Mouse (Mus musculus): ENCODE measurements around the gene Wfikkn2. TPM values are rescaled to one million over a fixed set of nuclear protein-coding genes. Genes with fewer than 3 reads are reported as not detected.
A peak's percentile ranks its signal among the peaks of the same experiment; 100 is the strongest.
"Not testable (repeated sequence)": the region's sequence is repeated elsewhere in the genome, so short reads cannot be mapped to it uniquely, and the experiment has no call there.

Gene Wfikkn2
- polyA plus RNA-seq, 1 experiment from 2014 or later: 1.4 TPM

- no peak overlapping the region for H3K27ac ChIP-seq (replicated peaks)
- H3K9ac ChIP-seq (ENCODE audit: low read length): no peak overlapping the region
- no peaks in the 10 kb centered on the region for H3K4me1 ChIP-seq (replicated peaks; ENCODE audit: control insufficient read depth, insufficient read depth)
- DNase-seq (ENCODE audit: low spot score): peak; percentile 41
- no peaks in the 10 kb centered on the region for H3K27me3 ChIP-seq (ENCODE audit: control insufficient read depth, insufficient read depth, low read length)
- no peak overlapping the region for H3K4me2 ChIP-seq (replicated peaks; ENCODE audit: low read depth)
- H3K4me3 ChIP-seq (ENCODE audit: low read depth, low read length): no peak overlapping the region
- ATAC-seq (ENCODE audit: low FRiP score, low TSS enrichment): no peak
- no peak for TF ChIP-seq EP300 (optimal IDR thresholded peaks at IDR 0.05)
- no peak for TF ChIP-seq CTCF (IDR thresholded peaks at IDR 0.05; ENCODE audit: low read depth)
- H3K36me3 ChIP-seq (ENCODE audit: control insufficient read depth, insufficient read depth, low read length): no peaks in the 10 kb centered on the region
- no peaks in the 10 kb centered on the region for H3K9me3 ChIP-seq (ENCODE audit: control insufficient read depth, low read length)
- WGBS: 75% methylated on average over 7 of the region's 7 CpGs
Measured at GRCm38 (mm10) chr11:94275226-94275625, 29.4 kb upstream of the Wfikkn2 start.

GRCm38 (mm10) chr11:94274206-94274867 lies 28.5 kb upstream of the Wfikkn2 start:
- 62% methylated on average over 10 of the region's 10 CpGs for WGBS
- Histone ChIP-seq H3K27ac (replicated peaks) (peak overlapping the region; percentile 45; the same call in 1 of the 2 replicates), H3K27me3 (ENCODE audit: control insufficient read depth, insufficient read depth, low read length) (no peaks in the 10 kb centered on the region), H3K4me1 (replicated peaks; ENCODE audit: control insufficient read depth, insufficient read depth) (no peaks in the 10 kb centered on the region), H3K4me3 (ENCODE audit: low read depth, low read length) (no peak overlapping the region), H3K9me3 (ENCODE audit: control insufficient read depth, low read length) (no peaks in the 10 kb centered on the region), H3K9ac (ENCODE audit: low read length) (no peak overlapping the region), H3K36me3 (ENCODE audit: control insufficient read depth, insufficient read depth, low read length) (no peaks in the 10 kb centered on the region), H3K4me2 (replicated peaks; ENCODE audit: low read depth) (no peak overlapping the region)
- DNase-seq (ENCODE audit: low spot score) (peak; percentile 87), ATAC-seq (ENCODE audit: low FRiP score, low TSS enrichment) (peak; percentile 79)
- no peak for TF ChIP-seq CTCF (IDR thresholded peaks at IDR 0.05; ENCODE audit: low read depth)
- no peak for TF ChIP-seq EP300 (optimal IDR thresholded peaks at IDR 0.05)

GRCm38 (mm10) chr11:94272960-94273927 lies 27.4 kb upstream of the Wfikkn2 start:
- no peaks in the 10 kb centered on the region for H3K9me3 ChIP-seq (ENCODE audit: control insufficient read depth, low read length)
- TF ChIP-seq EP300 (optimal IDR thresholded peaks at IDR 0.05): no peak
- TF ChIP-seq CTCF (IDR thresholded peaks at IDR 0.05; ENCODE audit: low read depth): no peak
- H3K27ac ChIP-seq (replicated peaks): no peak overlapping the region
- DNase-seq (ENCODE audit: low spot score): no peak
- ATAC-seq (ENCODE audit: low FRiP score, low TSS enrichment): no peak
- H3K36me3 ChIP-seq (ENCODE audit: control insufficient read depth, insufficient read depth, low read length): no peaks in the 10 kb centered on the region
- 81% methylated on average over 21 of the region's 21 CpGs for WGBS
- H3K27me3 ChIP-seq (ENCODE audit: control insufficient read depth, insufficient read depth, low read length): no peaks in the 10 kb centered on the region
- H3K4me2 ChIP-seq (replicated peaks; ENCODE audit: low read depth): no peak overlapping the region
- no peak overlapping the region for H3K4me3 ChIP-seq (ENCODE audit: low read depth, low read length)
- H3K9ac ChIP-seq (ENCODE audit: low read length): no peak overlapping the region
- no peaks in the 10 kb centered on the region for H3K4me1 ChIP-seq (replicated peaks; ENCODE audit: control insufficient read depth, insufficient read depth)

- no peak for TF ChIP-seq CTCF (IDR thresholded peaks at IDR 0.05; ENCODE audit: low read depth)
- TF ChIP-seq EP300 (optimal IDR thresholded peaks at IDR 0.05): no peak
- no peak for DNase-seq (ENCODE audit: low spot score)
- Histone ChIP-seq H3K4me3 (ENCODE audit: low read depth, low read length) (no peak overlapping the region), H3K27me3 (ENCODE audit: control insufficient read depth, insufficient read depth, low read length) (no peaks in the 10 kb centered on the region), H3K9ac (ENCODE audit: low read length) (no peak overlapping the region), H3K27ac (replicated peaks) (no peak overlapping the region), H3K9me3 (ENCODE audit: control insufficient read depth, low read length) (no peaks in the 10 kb centered on the region), H3K4me2 (replicated peaks; ENCODE audit: low read depth) (no peak overlapping the region), H3K4me1 (replicated peaks; ENCODE audit: control insufficient read depth, insufficient read depth) (no peaks in the 10 kb centered on the region), H3K36me3 (ENCODE audit: control insufficient read depth, insufficient read depth, low read length) (no peaks in the 10 kb centered on the region)
- no peak for ATAC-seq (ENCODE audit: low FRiP score, low TSS enrichment)
- 93% methylated on average over 2 of the region's 2 CpGs for WGBS
Measured at GRCm38 (mm10) chr11:94271015-94271414, 25.2 kb upstream of the Wfikkn2 start.

GRCm38 (mm10) chr11:94269906-94270305 lies 24.1 kb upstream of the Wfikkn2 start:
- DNase-seq (ENCODE audit: low spot score) (no peak), ATAC-seq (ENCODE audit: low FRiP score, low TSS enrichment) (no peak)
- Histone ChIP-seq H3K4me2 (replicated peaks; ENCODE audit: low read depth) (no peak overlapping the region), H3K4me1 (replicated peaks; ENCODE audit: control insufficient read depth, insufficient read depth) (no peaks in the 10 kb centered on the region), H3K9me3 (ENCODE audit: control insufficient read depth, low read length) (no peaks in the 10 kb centered on the region), H3K4me3 (ENCODE audit: low read depth, low read length) (no peak overlapping the region), H3K27me3 (ENCODE audit: control insufficient read depth, insufficient read depth, low read length) (no peaks in the 10 kb centered on the region), H3K27ac (replicated peaks) (no peak overlapping the region), H3K36me3 (ENCODE audit: control insufficient read depth, insufficient read depth, low read length) (no peaks in the 10 kb centered on the region), H3K9ac (ENCODE audit: low read length) (no peak overlapping the region)
- 65% methylated on average over 7 of the region's 7 CpGs for WGBS
- TF ChIP-seq CTCF (IDR thresholded peaks at IDR 0.05; ENCODE audit: low read depth) (no peak), EP300 (optimal IDR thresholded peaks at IDR 0.05) (no peak)

- Histone ChIP-seq H3K36me3 (ENCODE audit: control insufficient read depth, insufficient read depth, low read length) (no peaks in the 10 kb centered on the region), H3K4me3 (ENCODE audit: low read depth, low read length) (no peak overlapping the region), H3K27ac (replicated peaks) (no peak overlapping the region), H3K4me1 (replicated peaks; ENCODE audit: control insufficient read depth, insufficient read depth) (no peaks in the 10 kb centered on the region), H3K4me2 (replicated peaks; ENCODE audit: low read depth) (no peak overlapping the region), H3K9me3 (ENCODE audit: control insufficient read depth, low read length) (no peaks in the 10 kb centered on the region), H3K27me3 (ENCODE audit: control insufficient read depth, insufficient read depth, low read length) (no peaks in the 10 kb centered on the region), H3K9ac (ENCODE audit: low read length) (no peak overlapping the region)
- no peak for ATAC-seq (ENCODE audit: low FRiP score, low TSS enrichment)
- TF ChIP-seq EP300 (optimal IDR thresholded peaks at IDR 0.05): no peak
- TF ChIP-seq CTCF (IDR thresholded peaks at IDR 0.05; ENCODE audit: low read depth): no peak
- DNase-seq (ENCODE audit: low spot score): no peak
Measured at GRCm38 (mm10) chr11:94268761-94269160, 23.0 kb upstream of the Wfikkn2 start.

GRCm38 (mm10) chr11:94266155-94266554 lies 20.4 kb upstream of the Wfikkn2 start:
- H3K36me3 ChIP-seq (ENCODE audit: control insufficient read depth, insufficient read depth, low read length); DNase-seq (ENCODE audit: low spot score); H3K27ac ChIP-seq (replicated peaks); H3K4me3 ChIP-seq (ENCODE audit: low read depth, low read length); H3K4me2 ChIP-seq (replicated peaks; ENCODE audit: low read depth); H3K27me3 ChIP-seq (ENCODE audit: control insufficient read depth, insufficient read depth, low read length); H3K9me3 ChIP-seq (ENCODE audit: control insufficient read depth, low read length); ATAC-seq (ENCODE audit: low FRiP score, low TSS enrichment); H3K9ac ChIP-seq (ENCODE audit: low read length); H3K4me1 ChIP-seq (replicated peaks; ENCODE audit: control insufficient read depth, insufficient read depth): not testable (repeated sequence)
- 64% methylated on average over 3 of the region's 3 CpGs for WGBS
